Mouse (Mus musculus) layer of hippocampus, adult 9-11 months (tissue): ENCODE measurements around the gene Rps6kb1.

ENCODE experiments used
- DNase-seq: peaks from one replicate; pipeline ENCODE4 v3.0.0; 2022

Gene Rps6kb1

GRCm38 (mm10) chr11:86544639-86545299 is at the start of gene Rps6kb1, which contains the start of gene Tubd1:
Rps6kb1 (minus strand) TSS chr11:86544805.
Tubd1 (plus strand) TSS chr11:86544991.
- peak; percentile 100 for DNase-seq

- no peak for DNase-seq
Observed at GRCm38 (mm10) chr11:86593443-86593842, 48.8 kb upstream of the Rps6kb1 start.

GRCm38 (mm10) chr11:86592993-86593392 is 48.4 kb upstream of the Rps6kb1 start:
- no peak for DNase-seq

GRCm38 (mm10) chr11:86591931-86592616 is 47.5 kb upstream of the Rps6kb1 start:
- DNase-seq = no peak

GRCm38 (mm10) chr11:86591301-86591845 is 46.8 kb upstream of the Rps6kb1 start:
- DNase-seq = no peak

- DNase-seq = no peak
Observed at GRCm38 (mm10) chr11:86590579-86590978, 46.0 kb upstream of the Rps6kb1 start.

- no peak for DNase-seq
Observed at GRCm38 (mm10) chr11:86590066-86590465, 45.5 kb upstream of the Rps6kb1 start.

GRCm38 (mm10) chr11:86588583-86589298 is 44.1 kb upstream of the Rps6kb1 start:
- DNase-seq = no peak

GRCm38 (mm10) chr11:86587830-86588229 is 43.2 kb upstream of the Rps6kb1 start:
- DNase-seq = no peak

GRCm38 (mm10) chr11:86586868-86587792 is 42.5 kb upstream of the Rps6kb1 start:
- DNase-seq = no peak

GRCm38 (mm10) chr11:86586177-86586867 is 41.7 kb upstream of the Rps6kb1 start:
- DNase-seq = no peak

GRCm38 (mm10) chr11:86585598-86585984 is 41.0 kb upstream of the Rps6kb1 start:
- DNase-seq = no peak

GRCm38 (mm10) chr11:86584898-86585597 is 40.4 kb upstream of the Rps6kb1 start:
- no peak for DNase-seq

- DNase-seq = no peak
Observed at GRCm38 (mm10) chr11:86583990-86584897, 39.6 kb upstream of the Rps6kb1 start.

- no peak for DNase-seq
Observed at GRCm38 (mm10) chr11:86583313-86583825, 38.8 kb upstream of the Rps6kb1 start.

- no peak for DNase-seq
Observed at GRCm38 (mm10) chr11:86582543-86583260, 38.1 kb upstream of the Rps6kb1 start.

GRCm38 (mm10) chr11:86581943-86582542 is 37.4 kb upstream of the Rps6kb1 start:
- no peak for DNase-seq

GRCm38 (mm10) chr11:86581250-86581753 is 36.7 kb upstream of the Rps6kb1 start:
- DNase-seq = no peak
